Mouse (Mus musculus) liver, adult 2 months (tissue): ENCODE measurements around the gene Cd300ld3. TPM values are rescaled to one million over a fixed set of nuclear protein-coding genes. Genes with fewer than 3 reads are reported as not detected.
A peak's percentile ranks its signal among the peaks of the same experiment; 100 is the strongest.

Source experiments
- DNase-seq: peaks from one replicate; pipeline ENCODE4 v3.0.0-alpha.2; 2011; ENCODE audit warnings: low read depth, low spot score; ENCODE audit errors: extremely low read depth
- H3K27ac ChIP-seq: fragments of 200-500 bp; replicated peaks from 2 replicates; pipeline ENCODE4 v1.5.1; 2012; ENCODE audit warnings: low read depth, mild to moderate bottlenecking, control low read depth, inconsistent platforms, low read length; ENCODE audit not compliant: insufficient read depth
- H3K27me3 ChIP-seq: fragments of 200-500 bp; 2 replicates; pipeline ENCODE4 v1.6.1; 2012; ENCODE audit warnings: mild to moderate bottlenecking, moderate library complexity, low read length, inconsistent platforms; ENCODE audit not compliant: control insufficient read depth, insufficient read depth
- H3K36me3 ChIP-seq: fragments of 200-500 bp; 2 replicates; pipeline ENCODE4 v1.6.1; 2012; ENCODE audit warnings: low read length, inconsistent platforms; ENCODE audit not compliant: control insufficient read depth, insufficient read depth
- H3K4me1 ChIP-seq: fragments of 200-500 bp; 2 replicates; pipeline ENCODE4 v1.6.1; 2011; ENCODE audit warnings: low read length; ENCODE audit not compliant: control insufficient read depth, insufficient read depth
- H3K4me3 ChIP-seq: fragments of 200-500 bp; 2 replicates; pipeline ENCODE4 v1.5.1; 2011; ENCODE audit warnings: low read depth, mild to moderate bottlenecking, control low read depth, low read length, moderate library complexity; ENCODE audit not compliant: insufficient read depth
- H3K79me2 ChIP-seq: fragments of 200-500 bp; 2 replicates; pipeline ENCODE4 v1.6.1; 2012; ENCODE audit warnings: inconsistent platforms, mild to moderate bottlenecking, low read length, moderate library complexity; ENCODE audit not compliant: control insufficient read depth, insufficient read depth
- H3K9ac ChIP-seq: fragments of 200-500 bp; 2 replicates; pipeline ENCODE4 v1.6.1; 2012; ENCODE audit warnings: low read depth, mild to moderate bottlenecking, control low read depth, inconsistent platforms, low read length
- CTCF ChIP-seq: fragments of 200-500 bp; IDR thresholded peaks from 2 replicates; pipeline ENCODE4 v1.5.1; 2011; ENCODE audit warnings: low read depth, low read length, control low read depth
- POLR2A ChIP-seq: fragments of 200-500 bp; IDR thresholded peaks from 2 replicates; pipeline ENCODE4 v1.6.1; 2011; ENCODE audit warnings: low read length, control low read depth; ENCODE audit not compliant: insufficient read depth; ENCODE audit errors: extremely low read depth
- WGBS: fragments of 180-500 bp; shearing (Covaris S2); methylation state at CpG from one replicate; pipeline ENCODE4 v1.1.7; 2018; 5-methylcytosine and 5-hydroxymethylcytosine counted together
- polyA plus RNA-seq: library from polyadenylated mRNA; depleted of rRNA; stranded (reverse); fragments of >200 nt; gene quantifications from 2 replicates; pipeline ENCODE4 v1.2.3, GENCODE M21; 2012
- total RNA-seq: library from RNA; depleted of rRNA; stranded (reverse); fragments of >200 nt; gene quantifications from 2 replicates; pipeline ENCODE4 v1.2.3, GENCODE M21; 2014

The Cd300ld3 gene
- total and polyA plus RNA-seq, 2 experiments, result 3.7 to 5.4 TPM

GRCm38 (mm10) chr11:115077436-115077835, 29.2 kb upstream of the Cd300ld3 start:
- Histone ChIP-seq H3K4me3 (no peak overlapping the region), H3K27me3 (no peaks in the 10 kb centered on the region), H3K27ac (no peak overlapping the region), H3K79me2 (no peaks in the 10 kb centered on the region), H3K4me1 (no peaks in the 10 kb centered on the region), H3K36me3 (no peaks in the 10 kb centered on the region), H3K9ac (no peak overlapping the region)
- no peak for TF ChIP-seq POLR2A
- no peak for TF ChIP-seq CTCF
- WGBS, result 81% methylated on average over 1 of the region's 1 CpGs
- no peak for DNase-seq

GRCm38 (mm10) chr11:115075859-115076258, 27.6 kb upstream of the Cd300ld3 start:
- TF ChIP-seq POLR2A, result no peak
- TF ChIP-seq CTCF, result no peak
- 23% methylated on average over 5 of the region's 5 CpGs for WGBS
- Histone ChIP-seq H3K9ac (no peak overlapping the region), H3K4me3 (no peak overlapping the region), H3K36me3 (no peaks in the 10 kb centered on the region), H3K79me2 (no peaks in the 10 kb centered on the region), H3K4me1 (no peaks in the 10 kb centered on the region), H3K27ac (no peak overlapping the region), H3K27me3 (0 out of 2 replicates have a peak, but pooled peaks cover 3% of the 10 kb centered on the region)
- DNase-seq, result no peak

GRCm38 (mm10) chr11:115075407-115075806, 27.2 kb upstream of the Cd300ld3 start:
- Histone ChIP-seq H3K4me3 (no peak overlapping the region), H3K27me3 (0 out of 2 replicates have a peak, but pooled peaks cover 3% of the 10 kb centered on the region), H3K9ac (no peak overlapping the region), H3K36me3 (no peaks in the 10 kb centered on the region), H3K79me2 (no peaks in the 10 kb centered on the region), H3K27ac (no peak overlapping the region), H3K4me1 (no peaks in the 10 kb centered on the region)
- 42% methylated on average over 7 of the region's 7 CpGs for WGBS
- no peak for DNase-seq
- TF ChIP-seq CTCF (no peak), POLR2A (no peak)

GRCm38 (mm10) chr11:115073002-115073401, 24.8 kb upstream of the Cd300ld3 start:
- 83% methylated on average over 5 of the region's 5 CpGs for WGBS
- H3K79me2 ChIP-seq, result no peaks in the 10 kb centered on the region
- H3K27ac ChIP-seq, result no peak overlapping the region
- H3K36me3 ChIP-seq, result no peaks in the 10 kb centered on the region
- H3K9ac ChIP-seq, result no peak overlapping the region
- H3K27me3 ChIP-seq, result 0 out of 2 replicates have a peak, but pooled peaks cover 6% of the 10 kb centered on the region
- no peak overlapping the region for H3K4me3 ChIP-seq
- no peak for DNase-seq
- no peaks in the 10 kb centered on the region for H3K4me1 ChIP-seq
- TF ChIP-seq CTCF (no peak), POLR2A (no peak)

GRCm38 (mm10) chr11:115071631-115072294, 23.6 kb upstream of the Cd300ld3 start:
- Histone ChIP-seq H3K79me2 (no peaks in the 10 kb centered on the region), H3K9ac (peak overlapping the region; percentile 38; the same call in 1 of the 2 replicates), H3K4me1 (no peaks in the 10 kb centered on the region), H3K36me3 (no peaks in the 10 kb centered on the region), H3K4me3 (no peak overlapping the region), H3K27ac (peak overlapping the region; percentile 49; the same call in 1 of the 2 replicates), H3K27me3 (0 out of 2 replicates have a peak, but pooled peaks cover 6% of the 10 kb centered on the region)
- TF ChIP-seq CTCF (no peak), POLR2A (no peak)
- DNase-seq, result peak; percentile 38
- 48% methylated on average over 14 of the region's 14 CpGs for WGBS

- no peak for DNase-seq
- H3K36me3 ChIP-seq, result no peaks in the 10 kb centered on the region
- no peak overlapping the region for H3K27ac ChIP-seq
- H3K79me2 ChIP-seq, result no peaks in the 10 kb centered on the region
- H3K4me1 ChIP-seq, result no peaks in the 10 kb centered on the region
- H3K9ac ChIP-seq, result no peak overlapping the region
- H3K4me3 ChIP-seq, result no peak overlapping the region
- 28% methylated on average over 9 of the region's 9 CpGs for WGBS
- TF ChIP-seq CTCF, result no peak
- TF ChIP-seq POLR2A, result no peak
- H3K27me3 ChIP-seq, result 0 out of 2 replicates have a peak, but pooled peaks cover 6% of the 10 kb centered on the region
Measured at GRCm38 (mm10) chr11:115071015-115071551, 22.9 kb upstream of the Cd300ld3 start.
